Mouse (Mus musculus): ENCODE data around the gene 1700092M07Rik. TPM values are rescaled to one million over a fixed set of nuclear protein-coding genes. Genes with fewer than 3 reads are reported as not detected.
A peak's percentile ranks its signal among the peaks of the same experiment; 100 is the strongest.

Gene 1700092M07Rik
- total RNA-seq (2021) (under 1 TPM; 0.79 to 0.84 TPM), polyA plus RNA-seq (2012; rRNA removed) (not detected in 2 replicates)
- long read RNA-seq, result 0 reads

DNA sequence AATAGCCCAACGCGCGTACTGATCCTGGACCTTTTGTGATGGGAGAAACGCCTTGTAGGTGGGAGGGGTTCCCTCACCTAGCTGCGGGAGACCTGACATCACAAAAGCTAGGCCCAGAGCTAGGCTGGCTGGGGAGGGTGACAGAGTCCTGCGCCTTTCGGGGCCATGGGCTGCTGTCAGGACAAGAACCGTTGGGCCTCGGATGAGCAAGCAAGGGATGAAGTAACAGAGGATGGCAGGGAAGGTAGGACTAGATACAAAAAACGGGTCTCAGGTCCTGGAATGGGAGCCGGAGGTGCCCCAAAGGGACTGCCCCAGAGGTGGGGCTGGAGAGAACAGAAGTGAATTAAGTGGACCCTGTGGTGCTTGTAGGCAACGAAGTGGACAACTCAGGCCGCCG, at the start of gene 1700092M07Rik:
TSS of gene 1700092M07Rik (plus strand) at position 116 of the 400 bp plus-strand sequence.
- no peak for DNase-seq

DNA sequence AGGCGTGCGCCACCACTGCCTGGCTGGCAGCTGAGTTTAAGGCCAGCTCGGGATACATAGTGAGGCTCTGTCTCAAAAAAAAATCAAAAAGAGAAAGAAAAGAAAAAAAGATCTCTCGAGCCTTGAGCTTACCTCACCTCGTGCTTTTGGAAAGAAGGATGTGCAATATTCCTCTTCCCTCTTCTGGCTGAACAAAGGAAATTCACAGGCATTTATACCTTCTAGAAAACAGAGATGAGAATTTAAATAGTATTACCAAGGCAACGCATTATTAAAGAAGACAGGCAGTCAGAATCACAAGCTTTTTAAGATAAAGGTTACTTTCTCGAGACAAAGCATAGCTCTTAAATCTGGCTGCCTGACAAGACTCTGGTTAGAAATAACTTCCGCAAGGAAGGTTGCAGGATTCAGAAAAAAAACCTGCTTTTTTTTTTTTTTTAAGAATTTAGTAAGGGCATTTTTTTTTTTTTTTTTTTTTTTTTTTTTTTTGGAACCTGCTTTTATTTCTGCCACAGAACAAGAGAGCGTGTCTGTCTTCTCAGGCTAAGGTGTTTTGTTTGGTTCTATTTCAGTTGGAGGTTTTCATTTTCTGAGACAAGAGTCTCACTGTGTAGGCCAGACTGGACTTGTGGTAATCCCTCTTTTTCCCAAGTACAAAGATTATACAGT, 48.5 kb upstream of the 1700092M07Rik start:
- no peak for DNase-seq

DNA sequence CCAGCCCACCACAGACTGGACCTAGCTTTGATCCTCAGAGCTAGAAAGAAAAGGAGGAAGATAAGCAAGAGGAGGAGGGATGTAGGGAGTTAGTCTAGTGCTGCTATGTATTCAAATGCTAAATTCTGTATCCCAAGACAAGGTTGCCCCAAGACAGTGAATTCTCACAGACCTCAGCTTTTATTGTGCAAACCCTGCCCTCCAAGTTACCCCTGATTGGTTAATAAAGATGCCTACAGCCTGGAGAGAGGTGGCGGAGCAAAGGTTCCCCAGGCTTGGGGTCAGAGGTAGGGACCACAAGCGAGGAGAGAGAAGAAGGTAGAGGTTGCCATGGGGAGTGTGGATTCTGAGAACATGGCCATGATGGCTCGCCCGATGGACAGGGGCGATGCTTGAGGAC, 47.8 kb upstream of the 1700092M07Rik start:
- no peak for DNase-seq

DNA sequence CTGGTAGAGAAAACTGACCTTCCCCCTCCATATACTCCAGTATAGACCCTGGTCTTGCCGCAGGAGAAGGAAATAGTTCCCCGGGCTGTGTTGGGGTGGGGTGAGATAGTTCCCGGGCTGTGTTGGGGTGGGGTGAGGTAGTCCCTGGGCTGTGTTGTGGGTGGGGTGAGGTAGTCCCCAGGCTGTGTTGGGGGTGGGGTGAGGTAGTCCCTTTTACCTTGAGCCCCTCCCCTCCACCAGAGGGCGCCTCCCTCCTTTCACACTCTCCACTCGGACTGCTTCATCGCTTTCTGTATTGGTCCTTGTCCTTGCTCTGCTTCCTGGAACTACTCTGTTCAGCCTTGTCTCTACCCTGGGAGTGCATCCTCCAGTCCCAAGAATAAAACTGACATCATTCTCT, 45.2 kb upstream of the 1700092M07Rik start:
- DNase-seq, result peak; percentile 40

DNA sequence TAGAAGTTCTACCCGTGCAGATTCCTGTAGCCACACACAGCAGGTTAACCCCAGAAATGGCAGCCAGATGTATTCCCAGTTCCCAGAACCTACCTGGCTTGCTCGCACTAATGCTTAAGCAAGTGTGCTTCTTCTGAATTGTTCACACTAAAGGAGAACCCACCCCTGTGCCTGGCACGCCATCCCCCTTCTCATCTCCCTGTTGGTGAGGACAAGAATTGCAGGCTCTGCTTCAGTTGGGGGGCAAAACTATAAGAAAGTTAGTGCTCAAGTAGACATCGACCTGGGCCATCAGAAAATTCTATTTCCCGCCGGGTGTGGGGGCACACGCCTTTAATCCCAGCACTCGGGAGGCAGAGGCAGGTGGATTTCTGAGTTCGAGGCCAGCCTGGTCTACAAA, 40.9 kb upstream of the 1700092M07Rik start:
- DNase-seq, result no peak

DNA sequence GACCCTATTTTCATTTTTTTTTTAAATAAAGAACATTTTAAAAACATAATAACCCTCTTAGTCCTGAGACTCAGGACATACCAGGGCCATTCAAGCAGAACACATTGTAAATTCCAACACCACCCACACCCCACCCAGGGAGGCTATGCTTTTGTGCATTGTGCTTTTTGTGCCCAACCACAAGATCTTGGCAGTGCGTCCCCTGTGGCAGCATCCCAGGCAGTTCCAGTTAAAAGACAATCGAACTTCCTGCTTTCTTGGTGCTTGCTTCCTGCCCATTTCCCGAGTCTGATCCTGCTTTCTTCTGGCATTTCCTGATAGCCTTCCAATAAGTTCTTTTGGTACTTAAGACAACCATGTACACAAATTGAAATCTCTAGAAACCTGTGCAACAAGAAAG, 38.1 kb upstream of the 1700092M07Rik start:
- peak; percentile 35 for DNase-seq

DNA sequence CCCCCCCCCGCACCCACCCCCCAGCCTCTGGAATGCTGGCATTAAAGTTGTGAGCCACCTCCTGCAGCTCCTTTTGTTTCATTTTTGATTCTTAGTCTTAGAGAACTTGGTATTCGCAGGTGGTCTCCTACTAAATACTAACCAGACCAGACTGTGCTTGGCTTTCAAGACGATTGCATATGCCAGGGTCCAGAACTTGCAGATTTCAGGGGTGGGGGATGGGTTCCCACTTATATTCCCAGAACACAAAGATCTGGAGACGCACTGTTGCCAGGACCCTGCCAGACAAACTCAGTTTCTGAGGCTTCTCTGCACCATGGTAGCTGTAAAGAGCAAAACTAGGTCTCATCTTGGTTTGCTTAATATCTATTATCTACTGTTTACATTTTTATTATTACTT, 36.9 kb upstream of the 1700092M07Rik start:
- DNase-seq, result no peak

DNA sequence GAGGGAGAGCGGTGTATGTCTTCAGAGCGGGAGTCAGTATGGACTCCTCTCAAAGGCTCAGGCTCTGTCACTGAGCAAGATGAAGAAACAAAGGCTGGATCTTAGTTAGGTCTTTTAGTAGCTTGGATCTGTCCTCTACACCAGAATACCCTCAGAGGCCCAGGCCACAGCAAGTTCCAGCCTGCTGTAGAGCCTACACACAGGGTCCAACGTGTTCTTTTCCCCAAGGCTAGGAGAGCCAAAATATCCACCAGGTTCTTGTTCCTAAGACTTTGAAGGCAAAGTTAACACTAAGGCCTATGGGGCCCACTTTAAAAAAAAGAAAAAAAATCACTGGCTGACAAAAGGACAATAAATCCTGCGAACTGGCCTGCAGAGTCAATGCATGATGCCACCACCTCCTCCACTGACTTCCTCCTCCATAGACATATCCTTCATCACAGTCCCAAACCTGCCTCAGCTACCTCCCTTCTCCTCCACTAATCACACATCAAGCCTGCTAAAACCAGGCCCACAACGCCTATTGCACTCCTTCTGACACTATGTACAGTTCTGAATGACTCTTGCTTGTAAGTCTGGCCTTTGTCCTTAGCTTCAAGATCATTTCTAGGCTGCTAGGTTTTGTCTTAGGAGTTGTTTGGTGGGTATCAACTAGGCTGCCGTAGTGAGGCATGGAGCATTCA, 35.4 kb upstream of the 1700092M07Rik start:
- no peak for DNase-seq

DNA sequence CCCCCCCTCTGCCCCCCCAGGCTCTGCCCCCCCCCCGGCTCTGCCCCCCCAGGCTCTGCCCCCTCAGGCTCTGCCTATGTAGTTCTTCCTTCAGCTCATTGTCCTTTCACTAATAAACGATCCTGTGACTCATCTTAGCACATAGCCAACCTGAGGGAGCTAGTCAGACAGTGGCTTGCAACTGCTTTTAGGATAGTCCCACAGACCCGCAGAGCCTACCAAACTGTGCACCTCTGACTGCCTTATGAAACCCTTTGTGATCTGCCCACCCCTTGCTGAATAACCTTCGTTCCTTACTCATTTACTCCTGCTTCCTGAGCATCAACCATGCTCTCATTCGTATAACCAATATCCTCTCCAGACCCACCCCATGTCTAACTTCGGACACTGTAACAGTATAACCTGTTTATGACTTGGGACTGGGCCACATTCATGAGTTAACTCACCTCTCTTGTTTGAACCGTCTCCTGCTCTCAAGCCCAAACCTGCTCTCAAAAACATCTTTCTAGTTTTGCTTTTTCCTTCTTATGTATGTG, 34.3 kb upstream of the 1700092M07Rik start:
- no peak for DNase-seq

GRCm38 (mm10) chr19:8706930-8707329, 33.6 kb upstream of the 1700092M07Rik start:
- no peak for DNase-seq

- no peak for DNase-seq
These were observed 31.6 kb upstream of the 1700092M07Rik start for GRCm38 (mm10) chr19:8708954-8709353.

DNA sequence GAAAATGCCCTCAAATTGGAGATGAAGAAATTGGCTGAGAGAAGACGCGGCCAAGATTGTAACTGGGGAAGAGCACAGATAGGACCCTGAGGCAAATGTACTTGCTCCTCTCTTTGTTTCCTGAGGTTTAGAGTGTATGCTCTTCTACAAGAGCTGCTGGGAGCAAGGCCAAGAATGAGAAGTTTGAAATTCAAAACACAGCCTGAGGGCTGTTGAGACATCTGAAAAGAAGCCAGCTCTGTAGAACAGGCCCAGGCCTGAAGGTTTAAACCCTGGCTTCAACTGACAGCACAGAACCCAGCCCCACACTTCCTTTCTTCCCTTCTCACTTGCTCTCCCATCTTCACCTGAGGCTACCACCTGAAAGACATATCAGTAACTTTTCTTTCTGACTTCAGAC, 30.5 kb upstream of the 1700092M07Rik start:
- DNase-seq, result no peak

- DNase-seq, result no peak
These were observed 29.0 kb upstream of the 1700092M07Rik start for GRCm38 (mm10) chr19:8711506-8711905.

DNA sequence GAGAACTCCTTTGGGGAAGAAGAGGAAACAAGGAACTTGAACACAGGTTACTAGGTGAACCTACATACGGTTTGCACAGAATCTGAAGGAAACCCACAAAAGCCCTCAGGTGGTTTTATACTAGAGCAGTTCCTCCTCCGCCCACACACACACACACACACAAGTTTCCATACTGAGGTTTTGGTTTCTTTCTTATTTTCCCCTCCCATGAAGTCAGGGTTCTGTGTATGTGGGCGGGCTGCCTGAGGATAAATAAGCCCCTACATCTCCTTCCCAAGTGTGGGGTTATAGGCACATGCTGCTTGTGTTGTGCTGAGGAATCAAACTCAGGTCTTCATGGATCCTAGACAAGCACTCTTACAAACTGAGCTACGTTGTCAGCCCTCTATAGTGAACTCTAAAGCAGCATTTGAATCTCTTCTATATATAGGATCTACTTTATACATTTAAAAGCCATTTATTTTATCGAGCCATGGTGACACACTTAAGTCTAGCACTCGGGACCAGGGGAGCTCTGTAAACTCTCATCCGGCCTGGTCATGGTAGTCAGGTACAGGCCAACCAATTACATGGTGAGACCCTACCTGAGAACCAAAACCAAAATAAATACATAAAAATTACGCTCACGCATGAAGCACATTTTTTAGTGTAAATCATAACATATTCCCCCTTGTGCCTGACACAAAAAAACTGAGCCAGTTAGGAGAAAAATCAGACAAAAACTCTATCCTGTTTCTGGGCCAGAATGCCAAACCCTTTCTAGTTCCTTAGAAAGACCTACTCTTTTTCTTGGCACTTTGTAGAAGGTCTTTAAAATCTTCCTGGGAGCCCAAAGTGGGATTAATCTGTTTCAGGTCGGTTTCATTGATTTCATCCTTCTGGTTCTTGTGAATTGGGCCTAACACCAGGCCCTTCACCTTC, 28.3 kb upstream of the 1700092M07Rik start:
- DNase-seq, result no peak

DNA sequence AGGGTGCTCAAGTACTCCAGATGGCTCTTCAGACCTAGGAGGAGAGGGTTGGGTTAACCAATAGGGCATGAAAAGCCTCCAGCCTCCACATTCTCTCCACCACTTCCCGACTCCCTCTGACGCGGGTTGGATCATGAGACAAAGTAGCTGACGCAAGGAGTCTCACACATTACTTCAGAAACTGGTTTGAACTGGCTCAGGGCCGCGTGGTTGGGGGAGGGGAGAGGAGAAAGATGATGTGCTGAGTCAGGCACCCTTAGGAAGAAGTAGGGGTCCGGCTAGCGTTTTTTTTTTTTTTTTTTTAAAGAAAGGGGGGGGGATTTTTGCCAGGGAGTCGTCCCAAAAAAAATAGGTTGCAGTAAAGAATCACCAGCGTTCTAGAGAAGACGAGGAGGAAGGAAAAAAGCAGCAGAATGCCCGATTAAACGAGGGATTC, 27.6 kb upstream of the 1700092M07Rik start:
- peak; percentile 86 for DNase-seq

- peak; percentile 95 for DNase-seq
These were observed 27.1 kb upstream of the 1700092M07Rik start for GRCm38 (mm10) chr19:8713306-8713996.

- DNase-seq, result no peak
These were observed 26.4 kb upstream of the 1700092M07Rik start for GRCm38 (mm10) chr19:8713997-8714652.

- no peak for DNase-seq
These were observed 25.7 kb upstream of the 1700092M07Rik start for GRCm38 (mm10) chr19:8714653-8715481.

GRCm38 (mm10) chr19:8715868-8716766, 24.4 kb upstream of the 1700092M07Rik start:
- DNase-seq, result no peak
